Mouse (Mus musculus): ENCODE measurements around the gene Neurod2.

DNA sequence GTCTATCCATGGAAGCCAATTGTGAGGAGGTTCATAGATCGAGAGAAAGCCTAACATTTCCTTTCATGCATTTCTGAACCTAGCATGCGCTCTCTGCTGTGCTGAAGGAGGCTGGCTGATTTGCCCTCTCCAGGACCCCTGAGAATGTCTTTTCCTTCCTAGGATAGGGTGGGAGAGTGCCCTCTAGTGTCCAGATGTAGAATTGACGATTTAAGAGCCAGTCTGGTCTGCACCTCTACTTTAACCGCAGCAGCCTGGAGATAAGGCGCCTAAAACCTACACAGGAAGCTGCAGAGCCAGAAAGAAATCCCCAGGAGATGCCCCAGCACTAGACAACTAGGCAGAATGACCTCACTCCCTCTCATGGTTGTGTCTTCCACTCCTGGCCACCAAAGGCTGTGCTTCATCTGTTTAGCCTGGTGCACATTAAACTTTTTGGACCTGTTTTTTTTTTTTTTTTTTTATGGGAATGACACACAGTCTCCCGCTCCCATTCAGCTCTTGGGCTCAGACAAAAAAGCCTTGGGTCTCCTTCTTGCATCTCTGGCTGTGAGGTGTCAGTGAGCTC, 26.4 kb upstream of the Neurod2 start:
- TF ChIP-seq CTCF (IDR thresholded peaks at IDR 0.05; ENCODE audit: borderline replicate concordance, insufficient read depth, low read depth, low read length) (peak; percentile 68; the same call in 1 of the 2 replicates), POLR2A (IDR thresholded peaks at IDR 0.05; ENCODE audit: borderline replicate concordance, insufficient read depth, low read length) (no peak)

All from cerebellum, adult 2 months (tissue).